Mouse (Mus musculus) heart, embryonic 15.5 days (tissue): ENCODE results near the gene Actc1. TPM values are rescaled to one million over a fixed set of nuclear protein-coding genes. Genes with fewer than 3 reads are reported as not detected.

Source experiments
- ATAC-seq: fragments of 200-750 bp; cut with Nextera tagmentation; replicated peaks from 2 replicates; pipeline ENCODE4 v1.8.0; 2017; ENCODE audit warnings: low read depth, moderate TSS enrichment; ENCODE audit not compliant: insufficient number of reproducible peaks, insufficient read depth, low FRiP score
- H3K27ac ChIP-seq: fragments of 300-500 bp; sonication (generic); 2 replicates; pipeline ENCODE4 v1.5.1; 2015; ENCODE audit warnings: mild to moderate bottlenecking, inconsistent platforms
- H3K27me3 ChIP-seq: fragments of 300-500 bp; sonication (generic); 2 replicates; pipeline ENCODE4 v1.6.1; 2015; ENCODE audit warnings: inconsistent platforms
- H3K36me3 ChIP-seq: fragments of 300-500 bp; sonication (generic); 2 replicates; pipeline ENCODE4 v1.6.1; 2015; ENCODE audit warnings: mild to moderate bottlenecking, inconsistent platforms
- H3K4me1 ChIP-seq: fragments of 300-500 bp; sonication (generic); replicated peaks from 2 replicates; pipeline ENCODE4 v1.6.1; 2015; ENCODE audit warnings: inconsistent platforms
- H3K4me2 ChIP-seq: fragments of 300-500 bp; sonication (generic); 2 replicates; pipeline ENCODE4 v1.6.1; 2015; ENCODE audit warnings: inconsistent platforms, mild to moderate bottlenecking, moderate library complexity
- H3K4me3 ChIP-seq: fragments of 300-500 bp; sonication (generic); 2 replicates; pipeline ENCODE4 v1.5.1; 2015; ENCODE audit warnings: mild to moderate bottlenecking, inconsistent platforms
- H3K9ac ChIP-seq: fragments of 300-500 bp; sonication (generic); 2 replicates; pipeline ENCODE4 v1.6.1; 2015; ENCODE audit warnings: mild to moderate bottlenecking, inconsistent platforms
- H3K9me3 ChIP-seq: fragments of 300-500 bp; sonication (generic); replicated peaks from 2 replicates; pipeline ENCODE4 v1.6.1; 2016; ENCODE audit warnings: inconsistent platforms
- WGBS: fragments of 180-500 bp; shearing (Covaris S2); methylation state at CpG from one replicate; pipeline ENCODE4 v1.1.7; 2015; ENCODE audit warnings: mixed read lengths; 5-methylcytosine and 5-hydroxymethylcytosine counted together
- polyA plus RNA-seq: library from polyadenylated mRNA; unstranded; fragments of >200 nt; fragmentation: Nextera tagmentation; extraction: Ambion mirVana; gene quantifications from 2 replicates; pipeline ENCODE4 v1.2.1, GENCODE M21; 2015

Gene Actc1
- polyA plus RNA-seq, 1 experiment from 2014 or later: 13,111 TPM

GRCm38 (mm10) chr2:114050150-114050549 lies 3.2 kb downstream of the Actc1 start:
- peak overlapping the region; percentile 98 for H3K27ac ChIP-seq
- ATAC-seq: no peak
- peak overlapping the region; percentile 59 for H3K4me2 ChIP-seq

GRCm38 (mm10) chr2:114049372-114049771 lies 4.0 kb downstream of the Actc1 start:
- H3K4me2 ChIP-seq: peak overlapping the region; percentile 59
- H3K4me3 ChIP-seq: peak overlapping the region; percentile 59
- WGBS: 51% methylated on average over 7 of the region's 7 CpGs
- H3K27me3 ChIP-seq: no peaks in the 10 kb centered on the region
- peak overlapping the region; percentile 66 for H3K9ac ChIP-seq
- H3K27ac ChIP-seq: peak overlapping the region; percentile 98
- H3K9me3 ChIP-seq: no peaks in the 10 kb centered on the region
- no peaks in the 10 kb centered on the region; the same call in 1 of the 2 replicates for H3K4me1 ChIP-seq
- no peaks in the 10 kb centered on the region; the same call in 1 of the 2 replicates for H3K36me3 ChIP-seq
- no peak for ATAC-seq

More at GRCm38 (mm10) chr2:114050150-114050549, 3.2 kb downstream of the Actc1 start:
- H3K9ac ChIP-seq: peak overlapping the region; percentile 66
- 58% methylated on average over 7 of the region's 7 CpGs for WGBS
- H3K9me3 ChIP-seq: no peaks in the 10 kb centered on the region
- H3K27me3 ChIP-seq: no peaks in the 10 kb centered on the region
- no peaks in the 10 kb centered on the region; the same call in 1 of the 2 replicates for H3K36me3 ChIP-seq
- no peaks in the 10 kb centered on the region; the same call in 1 of the 2 replicates for H3K4me1 ChIP-seq
- peak overlapping the region; percentile 59 for H3K4me3 ChIP-seq

- WGBS: 48% methylated on average over 5 of the region's 5 CpGs
- Histone ChIP-seq H3K4me3 (peak overlapping the region; percentile 59), H3K9ac (peak overlapping the region; percentile 66), H3K4me1 (no peaks in the 10 kb centered on the region; the same call in 1 of the 2 replicates), H3K27me3 (no peaks in the 10 kb centered on the region), H3K9me3 (no peaks in the 10 kb centered on the region), H3K36me3 (no peaks in the 10 kb centered on the region; the same call in 1 of the 2 replicates), H3K4me2 (peak overlapping the region; percentile 59), H3K27ac (peak overlapping the region; percentile 98)
- ATAC-seq: no peak
Observed at GRCm38 (mm10) chr2:114047960-114048611, 5.3 kb downstream of the Actc1 start.

GRCm38 (mm10) chr2:114046151-114046664 lies 7.1 kb downstream of the Actc1 start:
- no peak overlapping the region for H3K4me3 ChIP-seq
- no peak overlapping the region for H3K4me2 ChIP-seq
- H3K27ac ChIP-seq: no peak overlapping the region
- no peaks in the 10 kb centered on the region for H3K27me3 ChIP-seq
- 60% methylated on average over 5 of the region's 5 CpGs for WGBS
- peak; percentile 36; the same call in 1 of the 2 replicates for ATAC-seq
- no peaks in the 10 kb centered on the region for H3K9me3 ChIP-seq
- H3K36me3 ChIP-seq: no peaks in the 10 kb centered on the region; the same call in 1 of the 2 replicates
- no peaks in the 10 kb centered on the region for H3K4me1 ChIP-seq
- H3K9ac ChIP-seq: no peak overlapping the region

GRCm38 (mm10) chr2:114037926-114038325 lies 15.4 kb downstream of the Actc1 start:
- Histone ChIP-seq H3K4me1 (no peaks in the 10 kb centered on the region), H3K27me3 (no peaks in the 10 kb centered on the region), H3K4me3 (no peak overlapping the region), H3K4me2 (no peak overlapping the region), H3K36me3 (no peaks in the 10 kb centered on the region), H3K27ac (no peak overlapping the region), H3K9me3 (no peaks in the 10 kb centered on the region), H3K9ac (no peak overlapping the region)
- no peak for ATAC-seq
- 65% methylated on average over 2 of the region's 2 CpGs for WGBS

GRCm38 (mm10) chr2:114032259-114032658 lies 21.1 kb downstream of the Actc1 start:
- Histone ChIP-seq H3K4me2 (no peak overlapping the region), H3K4me1 (no peaks in the 10 kb centered on the region), H3K27me3 (no peaks in the 10 kb centered on the region), H3K4me3 (no peak overlapping the region), H3K9ac (no peak overlapping the region), H3K27ac (no peak overlapping the region), H3K9me3 (no peaks in the 10 kb centered on the region), H3K36me3 (no peaks in the 10 kb centered on the region)
- ATAC-seq: no peak
- 27% methylated on average over 2 of the region's 2 CpGs for WGBS

- no peaks in the 10 kb centered on the region for H3K4me1 ChIP-seq
- no peak overlapping the region for H3K4me2 ChIP-seq
- H3K9me3 ChIP-seq: no peaks in the 10 kb centered on the region
- no peaks in the 10 kb centered on the region for H3K27me3 ChIP-seq
- H3K27ac ChIP-seq: no peak overlapping the region
- H3K36me3 ChIP-seq: no peaks in the 10 kb centered on the region
- ATAC-seq: no peak
- 76% methylated on average over 6 of the region's 6 CpGs for WGBS
- no peak overlapping the region for H3K4me3 ChIP-seq
- no peak overlapping the region for H3K9ac ChIP-seq
Observed at GRCm38 (mm10) chr2:114023383-114023782, 30.0 kb downstream of the Actc1 start.

- Histone ChIP-seq H3K27me3 (peaks cover 22% of the 10 kb centered on the region), H3K27ac (no peak overlapping the region), H3K9me3 (no peaks in the 10 kb centered on the region), H3K4me2 (no peak overlapping the region), H3K4me1 (no peaks in the 10 kb centered on the region), H3K36me3 (no peaks in the 10 kb centered on the region), H3K9ac (no peak overlapping the region), H3K4me3 (no peak overlapping the region)
- no peak; the same call in 1 of the 2 replicates for ATAC-seq
Observed at GRCm38 (mm10) chr2:114020210-114020563, 33.2 kb downstream of the Actc1 start.

GRCm38 (mm10) chr2:114019474-114020209 lies 33.7 kb downstream of the Actc1 start:
- Histone ChIP-seq H3K27ac (no peak overlapping the region), H3K4me2 (no peak overlapping the region), H3K4me3 (no peak overlapping the region), H3K4me1 (no peaks in the 10 kb centered on the region), H3K36me3 (no peaks in the 10 kb centered on the region), H3K9ac (no peak overlapping the region), H3K9me3 (no peaks in the 10 kb centered on the region), H3K27me3 (peaks cover 28% of the 10 kb centered on the region)
- 81% methylated on average over 11 of the region's 11 CpGs for WGBS
- no peak; the same call in 1 of the 2 replicates for ATAC-seq

GRCm38 (mm10) chr2:114018136-114018535 lies 35.2 kb downstream of the Actc1 start:
- no peak overlapping the region for H3K4me3 ChIP-seq
- H3K9me3 ChIP-seq: no peaks in the 10 kb centered on the region
- H3K36me3 ChIP-seq: no peaks in the 10 kb centered on the region
- no peak overlapping the region for H3K27ac ChIP-seq
- H3K27me3 ChIP-seq: peaks cover 43% of the 10 kb centered on the region
- H3K9ac ChIP-seq: no peak overlapping the region
- 25% methylated on average over 10 of the region's 10 CpGs for WGBS
- no peak for ATAC-seq
- H3K4me2 ChIP-seq: no peak overlapping the region
- peaks cover 9% of the 10 kb centered on the region for H3K4me1 ChIP-seq

GRCm38 (mm10) chr2:114014839-114015238 lies 38.5 kb downstream of the Actc1 start:
- Histone ChIP-seq H3K4me3 (no peak overlapping the region), H3K4me2 (no peak overlapping the region), H3K27ac (no peak overlapping the region), H3K36me3 (no peaks in the 10 kb centered on the region), H3K27me3 (peaks cover 55% of the 10 kb centered on the region), H3K4me1 (peaks cover 14% of the 10 kb centered on the region), H3K9me3 (no peaks in the 10 kb centered on the region), H3K9ac (no peak overlapping the region)
- WGBS: 61% methylated on average over 6 of the region's 6 CpGs
- ATAC-seq: no peak
